Mouse (Mus musculus): ENCODE measurements around the gene Gm45337. TPM values are rescaled to one million over a fixed set of nuclear protein-coding genes. Genes with fewer than 3 reads are reported as not detected.
A peak's percentile ranks its signal among the peaks of the same experiment; 100 is the strongest.
"Not testable (repeated sequence)": the region's sequence is repeated elsewhere in the genome, so short reads cannot be mapped to it uniquely, and the experiment has no call there.

Gene Gm45337
- polyA plus RNA-seq (2015; fragmentation: Nextera tagmentation; extraction: Ambion mirVana), result not detected in 2 replicates

DNA sequence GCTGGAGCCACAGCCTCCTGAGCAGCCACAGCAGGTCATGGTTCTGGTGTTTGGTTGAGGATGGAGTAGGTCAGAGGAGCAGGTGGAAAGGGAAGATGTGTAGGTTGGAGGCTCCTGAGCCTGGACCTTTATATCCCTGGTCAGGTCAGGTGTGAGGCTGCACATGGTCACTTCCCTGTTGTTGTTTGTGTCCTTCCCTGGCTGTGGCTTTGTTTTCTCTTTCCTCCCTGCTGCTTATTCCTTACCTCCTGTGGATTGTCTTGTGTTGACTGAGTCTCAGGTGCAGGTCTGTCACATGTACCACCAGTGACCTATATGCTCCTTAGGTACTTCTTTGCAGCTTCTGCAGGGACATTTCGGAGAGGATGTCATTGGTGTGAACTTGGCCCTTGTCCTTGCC, at the start of gene Gm45337:
Gm45337 (minus strand) TSS at position 101 of the 400 bp plus-strand sequence.
- Histone ChIP-seq H3K4me1 (ENCODE audit: insufficient read depth) (no peaks in the 10 kb centered on the region), H3K9me3 (ENCODE audit: low read length) (no peaks in the 10 kb centered on the region), H3K9ac (replicated peaks) (no peak within 1 kb of the TSS), H3K4me2 (ENCODE audit: low read depth, low read length) (no peak within 1 kb of the TSS), H3K36me3 (replicated peaks; ENCODE audit: insufficient read depth, low read length) (no peaks in the 10 kb centered on the region), H3K27ac (ENCODE audit: low read depth) (no peak within 1 kb of the TSS), H3K27me3 (ENCODE audit: insufficient read depth, low read length) (no peaks in the 10 kb centered on the region), H3K4me3 (ENCODE audit: low read depth, low read length) (no peak within 1 kb of the TSS)
- DNase-seq (no peak), ATAC-seq (no peak)
- TF ChIP-seq EP300 (IDR thresholded peaks at IDR 0.05; ENCODE audit: low read depth) (no peak), CTCF (IDR thresholded peaks at IDR 0.05; ENCODE audit: low read depth) (no peak)
- 68% methylated on average over 1 of the region's 1 CpGs for WGBS (ENCODE audit: insufficient replicate concordance)

DNA sequence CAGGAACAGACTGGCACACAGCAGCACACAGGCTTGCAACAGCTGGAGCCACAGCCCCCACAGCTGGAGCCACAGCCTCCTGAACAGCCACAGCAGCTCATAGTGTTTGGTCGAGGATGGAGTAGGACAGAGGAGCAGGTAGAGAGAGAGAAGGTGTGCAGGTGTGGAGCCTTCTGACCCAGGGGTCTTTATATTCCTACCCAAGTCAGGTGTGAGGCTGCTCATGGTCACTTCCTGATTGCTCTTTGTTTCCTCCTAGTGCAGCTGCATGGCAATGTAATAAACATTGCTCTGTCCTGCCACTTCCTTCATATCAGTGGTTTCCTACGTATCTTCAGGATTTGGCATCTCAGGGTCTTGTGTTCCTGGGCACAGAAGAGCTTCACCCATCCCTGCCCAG, 45.9 kb upstream of the Gm45337 start, which contains the start of gene Gm10153:
Gm10153 (minus strand) TSS at position 101 of the 400 bp plus-strand sequence.
- Histone ChIP-seq H3K4me2 (ENCODE audit: low read depth, low read length) (no peak within 1 kb of the TSS), H3K36me3 (replicated peaks; ENCODE audit: insufficient read depth, low read length) (no peaks in the 10 kb centered on the region), H3K27ac (ENCODE audit: low read depth) (no peak within 1 kb of the TSS), H3K4me3 (ENCODE audit: low read depth, low read length) (no peak within 1 kb of the TSS), H3K4me1 (ENCODE audit: insufficient read depth) (no peaks in the 10 kb centered on the region), H3K9ac (replicated peaks) (no peak within 1 kb of the TSS), H3K27me3 (ENCODE audit: insufficient read depth, low read length) (no peaks in the 10 kb centered on the region), H3K9me3 (ENCODE audit: low read length) (no peaks in the 10 kb centered on the region)
- no peak for TF ChIP-seq CTCF (IDR thresholded peaks at IDR 0.05; ENCODE audit: low read depth)
- no peak for TF ChIP-seq EP300 (IDR thresholded peaks at IDR 0.05; ENCODE audit: low read depth)
- WGBS (ENCODE audit: insufficient replicate concordance), result 38% methylated on average over 2 of the region's 2 CpGs
- DNase-seq, result no peak
- no peak for ATAC-seq

DNA sequence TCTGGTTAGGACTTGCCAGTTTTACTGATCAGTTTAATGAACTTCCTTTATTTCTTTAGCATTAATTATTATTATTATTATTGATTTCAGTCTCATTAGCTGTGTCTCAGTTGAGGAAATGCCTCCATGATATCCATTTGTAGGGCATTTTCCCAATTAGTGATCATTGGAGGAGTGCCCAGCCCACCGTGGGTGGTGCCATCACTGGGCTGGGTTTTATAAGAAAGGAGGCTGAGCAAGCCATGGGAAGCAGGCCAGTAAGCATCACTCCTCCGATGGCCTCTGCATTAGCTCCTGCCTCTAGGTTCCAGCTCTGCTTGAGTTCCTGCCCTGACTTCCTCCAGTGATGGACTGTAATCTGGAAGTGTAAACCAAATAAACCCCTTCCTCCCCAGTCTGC, 43.7 kb upstream of the Gm45337 start:
- DNase-seq (no peak), ATAC-seq (no peak)
- no peak overlapping the region for H3K4me3 ChIP-seq (ENCODE audit: low read depth, low read length)
- H3K27me3 ChIP-seq (ENCODE audit: insufficient read depth, low read length), result no peaks in the 10 kb centered on the region
- no peak overlapping the region for H3K4me2 ChIP-seq (ENCODE audit: low read depth, low read length)
- no peaks in the 10 kb centered on the region for H3K36me3 ChIP-seq (replicated peaks; ENCODE audit: insufficient read depth, low read length)
- TF ChIP-seq CTCF (IDR thresholded peaks at IDR 0.05; ENCODE audit: low read depth) (no peak), EP300 (IDR thresholded peaks at IDR 0.05; ENCODE audit: low read depth) (no peak)
- H3K9me3 ChIP-seq (ENCODE audit: low read length), result no peaks in the 10 kb centered on the region
- H3K27ac ChIP-seq (ENCODE audit: low read depth), result no peak overlapping the region
- H3K9ac ChIP-seq (replicated peaks), result no peak overlapping the region
- 77% methylated on average over 2 of the region's 2 CpGs for WGBS (ENCODE audit: insufficient replicate concordance)
- H3K4me1 ChIP-seq (ENCODE audit: insufficient read depth), result no peaks in the 10 kb centered on the region

DNA sequence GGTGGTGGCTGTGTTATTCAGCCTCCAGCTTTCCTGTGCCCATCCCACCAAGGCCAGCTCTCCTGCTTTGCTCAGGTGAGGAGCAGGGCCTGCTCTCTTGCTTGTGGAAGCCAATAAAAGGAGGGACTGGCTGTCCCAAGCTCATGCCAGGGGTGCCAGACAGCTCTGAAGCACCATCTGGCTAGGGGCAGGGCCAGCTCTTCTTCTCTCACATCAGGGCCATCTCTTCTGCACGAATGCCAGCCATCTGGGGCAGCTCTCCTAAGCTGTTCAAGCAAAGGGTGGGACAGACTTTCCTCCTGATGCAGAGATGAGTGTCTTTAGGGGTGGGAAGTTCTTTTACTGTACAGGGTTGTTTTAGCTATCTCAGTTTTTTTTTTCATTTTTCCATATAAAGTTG, 36.6 kb upstream of the Gm45337 start:
- DNase-seq (no peak), ATAC-seq (no peak)
- Histone ChIP-seq H3K27me3 (ENCODE audit: insufficient read depth, low read length) (no peaks in the 10 kb centered on the region), H3K4me3 (ENCODE audit: low read depth, low read length) (no peak overlapping the region), H3K9me3 (ENCODE audit: low read length) (no peaks in the 10 kb centered on the region), H3K36me3 (replicated peaks; ENCODE audit: insufficient read depth, low read length) (no peaks in the 10 kb centered on the region), H3K4me2 (ENCODE audit: low read depth, low read length) (no peak overlapping the region), H3K27ac (ENCODE audit: low read depth) (no peak overlapping the region), H3K4me1 (ENCODE audit: insufficient read depth) (no peaks in the 10 kb centered on the region), H3K9ac (replicated peaks) (no peak overlapping the region)
- WGBS (ENCODE audit: insufficient replicate concordance), result 31% methylated on average over 1 of the region's 1 CpGs
- TF ChIP-seq EP300 (IDR thresholded peaks at IDR 0.05; ENCODE audit: low read depth) (no peak), CTCF (IDR thresholded peaks at IDR 0.05; ENCODE audit: low read depth) (no peak)

DNA sequence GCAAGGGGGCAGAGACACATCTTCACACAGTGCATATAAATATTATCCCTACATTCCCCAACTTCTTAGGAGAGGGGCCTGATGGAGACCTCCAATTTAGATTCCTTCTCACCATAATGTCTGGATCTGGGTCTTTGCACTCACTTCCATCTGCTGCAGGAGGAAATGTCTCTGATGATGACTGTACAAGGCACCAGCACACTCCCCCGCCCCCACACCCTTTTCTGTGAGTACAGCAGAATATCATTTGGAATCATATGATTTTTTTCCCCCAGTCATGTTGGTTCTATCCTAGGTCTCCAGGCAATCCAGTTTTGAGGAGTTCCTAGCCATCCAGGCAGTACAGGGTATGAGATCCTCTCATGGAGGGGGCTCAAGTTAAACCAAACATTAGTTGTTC, 34.3 kb upstream of the Gm45337 start:
- Histone ChIP-seq H3K27me3 (ENCODE audit: insufficient read depth, low read length) (no peaks in the 10 kb centered on the region), H3K27ac (ENCODE audit: low read depth) (no peak overlapping the region), H3K9ac (replicated peaks) (no peak overlapping the region), H3K9me3 (ENCODE audit: low read length) (no peaks in the 10 kb centered on the region), H3K36me3 (replicated peaks; ENCODE audit: insufficient read depth, low read length) (no peaks in the 10 kb centered on the region), H3K4me3 (ENCODE audit: low read depth, low read length) (no peak overlapping the region), H3K4me1 (ENCODE audit: insufficient read depth) (no peaks in the 10 kb centered on the region), H3K4me2 (ENCODE audit: low read depth, low read length) (no peak overlapping the region)
- no peak for ATAC-seq
- no peak for TF ChIP-seq CTCF (IDR thresholded peaks at IDR 0.05; ENCODE audit: low read depth)
- TF ChIP-seq EP300 (IDR thresholded peaks at IDR 0.05; ENCODE audit: low read depth), result no peak
- no peak for DNase-seq
- 68% methylated on average over 1 of the region's 1 CpGs for WGBS (ENCODE audit: insufficient replicate concordance)

DNA sequence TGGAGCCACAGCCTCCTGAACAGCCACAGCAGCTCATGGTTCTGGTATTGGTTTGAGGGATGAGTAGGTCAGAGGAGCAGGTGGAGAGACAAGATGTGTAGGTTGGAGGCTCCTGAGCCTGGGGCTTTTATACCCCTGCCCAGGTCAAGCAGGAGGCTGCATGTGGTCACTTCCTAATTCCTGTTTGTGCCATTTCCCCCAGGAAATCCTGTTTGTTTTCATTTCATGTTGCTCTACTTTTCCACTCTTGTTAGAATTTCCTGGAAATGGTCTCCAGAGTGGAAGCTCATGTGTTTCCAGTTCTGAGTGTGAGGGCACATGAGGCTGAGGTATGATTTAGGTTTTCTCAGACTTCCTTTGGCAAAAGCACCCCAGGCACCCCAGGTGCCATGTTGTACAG, 31.5 kb upstream of the Gm45337 start, which contains the start of gene Krtap5-2:
Krtap5-2 (minus strand) TSS at position 101 of the 400 bp plus-strand sequence.
- not testable (repeated sequence) for H3K9ac ChIP-seq (replicated peaks); ATAC-seq; H3K27me3 ChIP-seq (ENCODE audit: insufficient read depth, low read length); H3K4me3 ChIP-seq (ENCODE audit: low read depth, low read length); H3K36me3 ChIP-seq (replicated peaks; ENCODE audit: insufficient read depth, low read length); H3K4me2 ChIP-seq (ENCODE audit: low read depth, low read length); H3K27ac ChIP-seq (ENCODE audit: low read depth); H3K4me1 ChIP-seq (ENCODE audit: insufficient read depth); H3K9me3 ChIP-seq (ENCODE audit: low read length); DNase-seq

DNA sequence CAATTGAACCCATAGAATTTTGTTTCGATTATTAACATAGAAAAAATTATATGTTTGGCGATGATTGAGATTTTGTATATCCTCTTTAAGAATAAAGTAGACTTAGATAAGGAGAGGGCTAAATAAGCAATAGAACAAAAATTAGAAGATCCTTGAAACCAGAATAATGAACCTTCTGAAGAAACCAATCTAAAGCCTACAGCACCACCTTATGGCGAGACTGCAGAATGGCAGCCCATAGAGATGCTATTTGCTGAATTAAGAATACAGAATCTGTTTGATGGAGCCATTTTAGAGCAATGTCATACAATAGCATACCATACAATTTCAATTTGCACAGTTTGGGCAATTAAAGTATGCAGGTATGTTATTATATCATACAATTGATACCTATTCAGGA, 25.4 kb upstream of the Gm45337 start:
- Histone ChIP-seq H3K27ac (ENCODE audit: low read depth) (no peak overlapping the region), H3K9me3 (ENCODE audit: low read length) (no peaks in the 10 kb centered on the region), H3K27me3 (ENCODE audit: insufficient read depth, low read length) (no peaks in the 10 kb centered on the region), H3K4me2 (ENCODE audit: low read depth, low read length) (no peak overlapping the region), H3K9ac (replicated peaks) (no peak overlapping the region), H3K4me1 (ENCODE audit: insufficient read depth) (no peaks in the 10 kb centered on the region), H3K4me3 (ENCODE audit: low read depth, low read length) (no peak overlapping the region), H3K36me3 (replicated peaks; ENCODE audit: insufficient read depth, low read length) (no peaks in the 10 kb centered on the region)
- 46% methylated on average over 3 of the region's 3 CpGs for WGBS (ENCODE audit: insufficient replicate concordance)
- no peak for DNase-seq
- peak; percentile 71 for TF ChIP-seq CTCF (IDR thresholded peaks at IDR 0.05; ENCODE audit: low read depth)
- TF ChIP-seq EP300 (IDR thresholded peaks at IDR 0.05; ENCODE audit: low read depth), result no peak
- ATAC-seq, result no peak

DNA sequence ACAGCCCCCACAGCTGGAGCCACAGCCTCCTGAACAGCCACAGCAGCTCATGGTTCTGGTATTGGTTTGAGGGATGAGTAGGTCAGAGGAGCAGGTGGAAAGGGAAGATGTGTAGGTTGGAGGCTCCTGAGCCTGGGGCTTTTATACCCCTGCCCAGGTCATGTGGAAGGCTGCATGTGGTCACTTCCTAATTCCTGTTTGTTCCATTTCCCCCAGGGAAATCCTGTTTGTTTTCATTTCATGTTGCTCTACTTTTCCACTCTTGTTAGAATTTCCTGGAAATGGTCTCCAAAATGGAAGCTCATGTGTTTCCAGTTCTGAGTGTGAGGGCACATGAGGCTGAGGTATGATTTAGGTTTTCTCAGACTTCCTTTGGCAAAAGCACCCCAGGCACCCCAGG, 21.2 kb upstream of the Gm45337 start, which contains the start of gene Gm4553:
Gm4553 (minus strand) TSS at position 101 of the 400 bp plus-strand sequence.
- not testable (repeated sequence) for H3K27me3 ChIP-seq (ENCODE audit: insufficient read depth, low read length); H3K4me2 ChIP-seq (ENCODE audit: low read depth, low read length); DNase-seq; H3K9ac ChIP-seq (replicated peaks); ATAC-seq; H3K4me3 ChIP-seq (ENCODE audit: low read depth, low read length); H3K36me3 ChIP-seq (replicated peaks; ENCODE audit: insufficient read depth, low read length); H3K27ac ChIP-seq (ENCODE audit: low read depth); H3K4me1 ChIP-seq (ENCODE audit: insufficient read depth); H3K9me3 ChIP-seq (ENCODE audit: low read length)

All from liver, postnatal 0 days (tissue).